Mouse (Mus musculus): ENCODE results near the gene Abcg5. TPM values are rescaled to one million over a fixed set of nuclear protein-coding genes. Genes with fewer than 3 reads are reported as not detected.

Gene Abcg5
- total and polyA plus RNA-seq, 3 experiments: not detected

- intact Hi-C loops (cut with DNase I): no loop called here
- no peak for DNase-seq
- Histone ChIP-seq H3K27me3 (ENCODE audit: control insufficient read depth, insufficient read depth, low read length) (no peaks in the 10 kb centered on the region), H3K36me3 (ENCODE audit: control insufficient read depth, insufficient read depth, low read length) (no peaks in the 10 kb centered on the region), H3K9ac (ENCODE audit: low read depth, low read length) (no peak overlapping the region), H3K27ac (no peak overlapping the region), H3K4me3 (no peak overlapping the region), H3K79me2 (replicated peaks; ENCODE audit: control insufficient read depth, insufficient read depth, low read length) (no peaks in the 10 kb centered on the region), H3K4me1 (ENCODE audit: control insufficient read depth, insufficient read depth, low read length) (no peaks in the 10 kb centered on the region)
- no peak for TF ChIP-seq EP300 (IDR thresholded peaks at IDR 0.05; ENCODE audit: insufficient read depth, low read depth, low read length)
- TF ChIP-seq POLR2A (IDR thresholded peaks at IDR 0.05; ENCODE audit: insufficient read depth, low read depth, low read length): no peak
- TF ChIP-seq CTCF (IDR thresholded peaks at IDR 0.05): no peak
- WGBS: 79% methylated on average over 6 of the region's 6 CpGs
Observed at GRCm38 (mm10) chr17:84621209-84621608, 61.6 kb downstream of the Abcg5 start.

GRCm38 (mm10) chr17:84620610-84621009 lies 62.2 kb downstream of the Abcg5 start:
- DNase-seq: no peak
- Histone ChIP-seq H3K27me3 (ENCODE audit: control insufficient read depth, insufficient read depth, low read length) (no peaks in the 10 kb centered on the region), H3K4me1 (ENCODE audit: control insufficient read depth, insufficient read depth, low read length) (no peaks in the 10 kb centered on the region), H3K4me3 (no peak overlapping the region), H3K36me3 (ENCODE audit: control insufficient read depth, insufficient read depth, low read length) (no peaks in the 10 kb centered on the region), H3K27ac (no peak overlapping the region), H3K79me2 (replicated peaks; ENCODE audit: control insufficient read depth, insufficient read depth, low read length) (no peaks in the 10 kb centered on the region), H3K9ac (ENCODE audit: low read depth, low read length) (no peak overlapping the region)
- intact Hi-C loops (cut with DNase I): no loop called here
- WGBS: 77% methylated on average over 6 of the region's 6 CpGs
- TF ChIP-seq POLR2A (IDR thresholded peaks at IDR 0.05; ENCODE audit: insufficient read depth, low read depth, low read length) (no peak), CTCF (IDR thresholded peaks at IDR 0.05) (no peak), EP300 (IDR thresholded peaks at IDR 0.05; ENCODE audit: insufficient read depth, low read depth, low read length) (no peak)

- Histone ChIP-seq H3K9ac (ENCODE audit: low read depth, low read length) (no peak overlapping the region), H3K4me1 (ENCODE audit: control insufficient read depth, insufficient read depth, low read length) (no peaks in the 10 kb centered on the region), H3K27ac (no peak overlapping the region), H3K36me3 (ENCODE audit: control insufficient read depth, insufficient read depth, low read length) (no peaks in the 10 kb centered on the region), H3K4me3 (no peak overlapping the region), H3K79me2 (replicated peaks; ENCODE audit: control insufficient read depth, insufficient read depth, low read length) (no peaks in the 10 kb centered on the region), H3K27me3 (ENCODE audit: control insufficient read depth, insufficient read depth, low read length) (no peaks in the 10 kb centered on the region)
- no peak for DNase-seq
- TF ChIP-seq CTCF (IDR thresholded peaks at IDR 0.05) (no peak), EP300 (IDR thresholded peaks at IDR 0.05; ENCODE audit: insufficient read depth, low read depth, low read length) (no peak), POLR2A (IDR thresholded peaks at IDR 0.05; ENCODE audit: insufficient read depth, low read depth, low read length) (no peak)
- intact Hi-C loops (cut with DNase I): no loop called here
- 83% methylated on average over 3 of the region's 3 CpGs for WGBS
Observed at GRCm38 (mm10) chr17:84620076-84620475, 62.7 kb downstream of the Abcg5 start.

GRCm38 (mm10) chr17:84619112-84619511 lies 63.7 kb downstream of the Abcg5 start:
- WGBS: 83% methylated on average over 7 of the region's 7 CpGs
- Histone ChIP-seq H3K27ac (no peak overlapping the region), H3K79me2 (replicated peaks; ENCODE audit: control insufficient read depth, insufficient read depth, low read length) (no peaks in the 10 kb centered on the region), H3K4me3 (no peak overlapping the region), H3K36me3 (ENCODE audit: control insufficient read depth, insufficient read depth, low read length) (no peaks in the 10 kb centered on the region), H3K9ac (ENCODE audit: low read depth, low read length) (no peak overlapping the region), H3K4me1 (ENCODE audit: control insufficient read depth, insufficient read depth, low read length) (no peaks in the 10 kb centered on the region), H3K27me3 (ENCODE audit: control insufficient read depth, insufficient read depth, low read length) (no peaks in the 10 kb centered on the region)
- no peak for DNase-seq
- TF ChIP-seq EP300 (IDR thresholded peaks at IDR 0.05; ENCODE audit: insufficient read depth, low read depth, low read length) (no peak), POLR2A (IDR thresholded peaks at IDR 0.05; ENCODE audit: insufficient read depth, low read depth, low read length) (no peak), CTCF (IDR thresholded peaks at IDR 0.05) (no peak)
- intact Hi-C loops (cut with DNase I): no loop called here

GRCm38 (mm10) chr17:84617953-84618352 lies 64.9 kb downstream of the Abcg5 start:
- Histone ChIP-seq H3K27me3 (ENCODE audit: control insufficient read depth, insufficient read depth, low read length) (no peaks in the 10 kb centered on the region), H3K4me1 (ENCODE audit: control insufficient read depth, insufficient read depth, low read length) (no peaks in the 10 kb centered on the region), H3K27ac (no peak overlapping the region), H3K4me3 (no peak overlapping the region), H3K79me2 (replicated peaks; ENCODE audit: control insufficient read depth, insufficient read depth, low read length) (no peaks in the 10 kb centered on the region), H3K9ac (ENCODE audit: low read depth, low read length) (no peak overlapping the region), H3K36me3 (ENCODE audit: control insufficient read depth, insufficient read depth, low read length) (no peaks in the 10 kb centered on the region)
- TF ChIP-seq POLR2A (IDR thresholded peaks at IDR 0.05; ENCODE audit: insufficient read depth, low read depth, low read length) (no peak), CTCF (IDR thresholded peaks at IDR 0.05) (no peak), EP300 (IDR thresholded peaks at IDR 0.05; ENCODE audit: insufficient read depth, low read depth, low read length) (no peak)
- DNase-seq: no peak
- intact Hi-C loops (cut with DNase I): no loop called here
- WGBS: 91% methylated on average over 6 of the region's 6 CpGs

GRCm38 (mm10) chr17:84616526-84617074 lies 66.2 kb downstream of the Abcg5 start:
- Histone ChIP-seq H3K27ac (no peak overlapping the region), H3K79me2 (replicated peaks; ENCODE audit: control insufficient read depth, insufficient read depth, low read length) (no peaks in the 10 kb centered on the region), H3K4me1 (ENCODE audit: control insufficient read depth, insufficient read depth, low read length) (no peaks in the 10 kb centered on the region; the same call in 1 of the 2 replicates), H3K9ac (ENCODE audit: low read depth, low read length) (no peak overlapping the region), H3K27me3 (ENCODE audit: control insufficient read depth, insufficient read depth, low read length) (no peaks in the 10 kb centered on the region), H3K36me3 (ENCODE audit: control insufficient read depth, insufficient read depth, low read length) (no peaks in the 10 kb centered on the region), H3K4me3 (no peak overlapping the region)
- intact Hi-C loops (cut with DNase I): no loop called here
- no peak for DNase-seq
- WGBS: 58% methylated on average over 6 of the region's 6 CpGs
- TF ChIP-seq CTCF (IDR thresholded peaks at IDR 0.05) (no peak), EP300 (IDR thresholded peaks at IDR 0.05; ENCODE audit: insufficient read depth, low read depth, low read length) (no peak), POLR2A (IDR thresholded peaks at IDR 0.05; ENCODE audit: insufficient read depth, low read depth, low read length) (no peak)
